Mouse (Mus musculus) embryonic facial prominence, embryonic 13.5 days (tissue): ENCODE measurements around the gene Acin1. TPM values are rescaled to one million over a fixed set of nuclear protein-coding genes. Genes with fewer than 3 reads are reported as not detected.

Source experiments
- ATAC-seq: fragments of 200-750 bp; cut with Nextera tagmentation; 2 replicates; pipeline ENCODE4 v1.8.0; 2017; ENCODE audit warnings: low read depth; ENCODE audit not compliant: insufficient number of reproducible peaks, insufficient read depth, low FRiP score, low TSS enrichment
- H3K27ac ChIP-seq: fragments of 300-500 bp; sonication (generic); 2 replicates; pipeline ENCODE4 v1.5.1; 2015; ENCODE audit warnings: moderate library complexity, mild to moderate bottlenecking, inconsistent platforms
- H3K27me3 ChIP-seq: fragments of 300-500 bp; sonication (generic); 2 replicates; pipeline ENCODE4 v1.6.1; 2015; ENCODE audit warnings: mild to moderate bottlenecking, inconsistent platforms
- H3K36me3 ChIP-seq: fragments of 300-500 bp; sonication (generic); 2 replicates; pipeline ENCODE4 v1.6.1; 2015; ENCODE audit warnings: mild to moderate bottlenecking, inconsistent platforms
- H3K4me1 ChIP-seq: fragments of 300-500 bp; sonication (generic); 2 replicates; pipeline ENCODE4 v1.6.1; 2015; ENCODE audit warnings: inconsistent platforms
- H3K4me2 ChIP-seq: fragments of 300-500 bp; sonication (generic); 2 replicates; pipeline ENCODE4 v1.6.1; 2015; ENCODE audit warnings: moderate library complexity, mild to moderate bottlenecking, inconsistent platforms
- H3K4me3 ChIP-seq: fragments of 300-500 bp; sonication (generic); 2 replicates; pipeline ENCODE4 v1.5.1; 2015; ENCODE audit warnings: mild to moderate bottlenecking, inconsistent platforms
- H3K9ac ChIP-seq: fragments of 300-500 bp; sonication (generic); 2 replicates; pipeline ENCODE4 v1.6.1; 2015; ENCODE audit warnings: mild to moderate bottlenecking, inconsistent platforms
- H3K9me3 ChIP-seq: fragments of 300-500 bp; sonication (generic); 2 replicates; pipeline ENCODE4 v1.6.1; 2016; ENCODE audit warnings: inconsistent platforms
- whole genome bisulfite sequencing: fragments of 180-500 bp; shearing (Covaris S2); methylation state at CpG from one replicate; pipeline ENCODE4 v1.1.7; 2015; ENCODE audit warnings: mixed read lengths; 5-methylcytosine and 5-hydroxymethylcytosine counted together
- polyA plus RNA-seq: library from polyadenylated mRNA; unstranded; fragments of >200 nt; fragmentation: Nextera tagmentation; extraction: Ambion mirVana; gene quantifications from 2 replicates; pipeline ENCODE4 v1.2.1, GENCODE M21; 2015

Acin1 gene
- polyA plus RNA-seq, 1 experiment from 2014 or later, result 169 TPM

DNA sequence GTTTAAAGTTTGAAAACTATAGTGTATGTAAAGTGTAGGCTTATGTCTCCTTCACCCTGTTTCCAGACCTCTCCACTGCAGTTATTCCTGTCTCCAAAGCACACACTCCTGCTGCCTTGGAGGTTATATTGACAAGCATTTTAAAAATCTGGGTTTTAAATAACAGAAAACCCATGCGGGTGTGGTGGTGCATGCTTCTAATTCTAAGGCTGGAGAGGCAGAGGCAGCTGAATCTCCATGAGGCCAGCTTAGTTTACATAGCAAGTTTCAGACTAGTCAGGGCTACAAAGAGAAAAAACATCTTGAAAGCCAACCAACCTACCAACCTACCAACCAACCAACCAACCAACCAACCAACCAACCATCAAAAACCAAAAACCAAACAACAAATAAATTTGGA lies 28.7 kb upstream of the Acin1 start:
- Histone ChIP-seq H3K9ac (no peak overlapping the region), H3K36me3 (no peaks in the 10 kb centered on the region)

GRCm38 (mm10) chr14:54714617-54715081 lies 27.9 kb upstream of the Acin1 start:
- H3K9ac ChIP-seq, result 0 out of 2 replicates have a peak overlapping the region, but pooled peaks have one; percentile 17
- no peaks in the 10 kb centered on the region for H3K9me3 ChIP-seq
- 2% methylated on average over 15 of the region's 15 CpGs for WGBS
- H3K4me1 ChIP-seq, result peaks cover 10% of the 10 kb centered on the region
- peak overlapping the region; percentile 61 for H3K4me2 ChIP-seq
- no peak for ATAC-seq
- no peaks in the 10 kb centered on the region for H3K36me3 ChIP-seq
- no peak overlapping the region for H3K27ac ChIP-seq
- H3K4me3 ChIP-seq, result peak overlapping the region; percentile 37
- peaks cover 6% of the 10 kb centered on the region; the same call in 1 of the 2 replicates for H3K27me3 ChIP-seq

More for the DNA sequence above, 28.7 kb upstream of the Acin1 start:
- H3K4me2 ChIP-seq, result no peak overlapping the region
- no peak overlapping the region for H3K4me3 ChIP-seq
- H3K4me1 ChIP-seq, result peaks cover 10% of the 10 kb centered on the region
- WGBS, result 65% methylated on average over 1 of the region's 1 CpGs
- H3K27ac ChIP-seq, result no peak overlapping the region
- no peaks in the 10 kb centered on the region for H3K9me3 ChIP-seq
- no peak for ATAC-seq
- H3K27me3 ChIP-seq, result peaks cover 6% of the 10 kb centered on the region; the same call in 1 of the 2 replicates

DNA sequence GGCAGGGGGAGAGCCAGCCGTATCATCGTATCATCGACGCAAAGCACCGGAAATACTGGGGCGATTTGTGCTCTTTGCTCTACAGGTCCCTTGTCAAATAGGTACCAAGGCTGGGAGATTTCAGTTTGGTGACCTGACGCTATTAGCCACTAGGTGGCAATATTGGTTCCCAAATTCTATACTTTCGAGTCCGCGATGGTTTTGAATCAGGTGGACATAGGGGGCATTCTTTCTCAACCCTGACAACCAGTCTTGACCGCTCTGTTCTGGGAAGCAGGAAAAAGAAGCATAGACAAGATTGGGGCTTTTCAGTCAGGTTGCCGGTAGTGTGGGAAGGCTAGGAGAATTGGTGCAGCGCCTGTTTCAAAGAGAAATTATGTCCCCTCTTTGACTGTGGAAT lies 27.4 kb upstream of the Acin1 start:
- Histone ChIP-seq H3K4me1 (peaks cover 10% of the 10 kb centered on the region), H3K9me3 (no peaks in the 10 kb centered on the region), H3K27ac (no peak overlapping the region), H3K4me2 (peak overlapping the region; percentile 61), H3K4me3 (peak overlapping the region; percentile 37), H3K9ac (no peak overlapping the region), H3K27me3 (peaks cover 6% of the 10 kb centered on the region; the same call in 1 of the 2 replicates), H3K36me3 (no peaks in the 10 kb centered on the region)
- ATAC-seq, result no peak
- WGBS, result under 1% methylated on average over 13 of the region's 13 CpGs

DNA sequence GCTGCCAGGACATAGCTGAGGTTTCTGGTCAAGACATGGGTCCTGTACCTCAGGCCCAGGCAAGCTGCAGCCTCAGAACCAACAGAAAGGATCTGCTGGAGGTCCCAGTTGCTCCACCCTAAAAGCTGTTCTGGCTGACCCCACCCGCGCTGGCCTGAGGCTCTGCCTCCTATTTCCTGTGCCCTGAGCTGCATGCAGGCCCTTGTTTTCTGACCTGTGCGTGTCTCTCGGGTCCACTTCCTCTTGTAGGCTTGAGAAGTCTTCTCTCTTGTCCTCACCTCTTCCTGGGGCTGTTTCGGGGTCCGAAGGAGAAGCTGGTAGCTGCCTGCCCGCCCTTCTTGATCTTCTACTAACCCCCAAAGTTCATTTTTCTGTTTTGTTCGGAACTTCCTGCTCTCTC lies 26.1 kb upstream of the Acin1 start:
- Histone ChIP-seq H3K4me2 (no peak overlapping the region), H3K36me3 (no peaks in the 10 kb centered on the region), H3K4me3 (no peak overlapping the region), H3K9me3 (no peaks in the 10 kb centered on the region), H3K9ac (no peak overlapping the region), H3K27ac (no peak overlapping the region), H3K27me3 (peaks cover 6% of the 10 kb centered on the region; the same call in 1 of the 2 replicates), H3K4me1 (peaks cover 10% of the 10 kb centered on the region)
- 57% methylated on average over 8 of the region's 8 CpGs for WGBS
- ATAC-seq, result no peak

GRCm38 (mm10) chr14:54712074-54712473 lies 25.3 kb upstream of the Acin1 start, which contains the start of gene Cebpe:
TSS of gene Cebpe (minus strand) at chr14:54712174.
- H3K36me3 ChIP-seq, result no peaks in the 10 kb centered on the region
- H3K27ac ChIP-seq, result no peak within 1 kb of the TSS
- peaks cover 10% of the 10 kb centered on the region for H3K4me1 ChIP-seq
- H3K4me2 ChIP-seq, result no peak within 1 kb of the TSS
- peaks cover 6% of the 10 kb centered on the region; the same call in 1 of the 2 replicates for H3K27me3 ChIP-seq
- no peak for ATAC-seq
- 87% methylated on average over 7 of the region's 7 CpGs for WGBS
- no peaks in the 10 kb centered on the region for H3K9me3 ChIP-seq
- no peak within 1 kb of the TSS for H3K4me3 ChIP-seq
- H3K9ac ChIP-seq, result no peak within 1 kb of the TSS

GRCm38 (mm10) chr14:54709054-54709453 lies 22.3 kb upstream of the Acin1 start:
- Histone ChIP-seq H3K27ac (no peak overlapping the region), H3K36me3 (no peaks in the 10 kb centered on the region)

DNA sequence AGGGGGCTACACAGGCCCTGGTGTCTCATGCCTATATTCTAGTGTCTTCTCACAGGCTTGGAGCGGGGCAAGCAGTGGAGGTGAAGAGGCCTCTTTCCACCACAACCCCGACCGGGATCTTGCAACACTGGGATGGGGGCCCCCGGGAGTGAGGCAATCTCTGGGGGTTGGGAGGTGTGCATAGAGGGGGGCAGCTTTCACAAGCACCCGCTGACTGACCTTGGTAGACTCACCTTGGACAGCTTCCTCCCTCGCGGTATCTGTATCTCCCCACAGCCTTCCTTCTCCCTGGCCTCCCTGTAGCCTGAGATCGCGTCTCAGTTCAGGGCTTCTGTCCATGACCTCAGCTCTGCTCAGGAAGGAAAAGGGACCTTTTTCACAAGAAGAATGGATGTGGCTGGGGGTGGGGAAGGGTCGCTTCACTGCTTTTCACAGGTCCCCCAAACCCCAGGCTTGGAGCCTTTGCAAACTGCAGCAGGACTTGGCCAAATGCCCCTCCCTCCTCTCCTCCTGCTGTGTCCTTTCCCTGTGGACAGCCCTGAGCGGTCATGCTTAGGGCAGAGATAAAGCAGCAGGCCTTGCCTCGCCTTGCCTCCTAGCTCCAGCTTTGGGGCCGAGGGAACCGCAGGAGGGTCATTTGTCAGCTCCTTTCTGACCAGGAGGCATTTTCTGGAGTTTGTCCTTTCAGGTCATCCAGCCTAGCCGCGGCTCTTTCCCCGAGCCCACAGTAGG lies 20.0 kb upstream of the Acin1 start:
- Histone ChIP-seq H3K27ac (0 out of 2 replicates have a peak overlapping the region, but pooled peaks have one; percentile 3), H3K4me2 (no peak overlapping the region), H3K9me3 (no peaks in the 10 kb centered on the region), H3K4me3 (no peak overlapping the region), H3K4me1 (no peaks in the 10 kb centered on the region), H3K9ac (no peak overlapping the region), H3K36me3 (no peaks in the 10 kb centered on the region), H3K27me3 (peaks cover 13% of the 10 kb centered on the region)
- 60% methylated on average over 16 of the region's 17 CpGs for WGBS
- ATAC-seq, result no peak

More at GRCm38 (mm10) chr14:54709054-54709453, 22.3 kb upstream of the Acin1 start:
- Histone ChIP-seq H3K27me3 (no peaks in the 10 kb centered on the region), H3K9ac (no peak overlapping the region), H3K4me3 (no peak overlapping the region), H3K9me3 (no peaks in the 10 kb centered on the region), H3K4me1 (0 out of 2 replicates have a peak, but pooled peaks cover 3% of the 10 kb centered on the region), H3K4me2 (no peak overlapping the region)
- whole genome bisulfite sequencing, result 82% methylated on average over 9 of the region's 9 CpGs
- ATAC-seq, result no peak

- Histone ChIP-seq H3K36me3 (no peaks in the 10 kb centered on the region), H3K4me2 (no peak overlapping the region), H3K9ac (no peak overlapping the region), H3K9me3 (no peaks in the 10 kb centered on the region), H3K27me3 (peaks cover 13% of the 10 kb centered on the region), H3K27ac (no peak overlapping the region), H3K4me1 (no peaks in the 10 kb centered on the region), H3K4me3 (no peak overlapping the region)
- no peak for ATAC-seq
- WGBS, result 60% methylated on average over 5 of the region's 5 CpGs
Observed at GRCm38 (mm10) chr14:54705844-54706243, 19.1 kb upstream of the Acin1 start.

DNA sequence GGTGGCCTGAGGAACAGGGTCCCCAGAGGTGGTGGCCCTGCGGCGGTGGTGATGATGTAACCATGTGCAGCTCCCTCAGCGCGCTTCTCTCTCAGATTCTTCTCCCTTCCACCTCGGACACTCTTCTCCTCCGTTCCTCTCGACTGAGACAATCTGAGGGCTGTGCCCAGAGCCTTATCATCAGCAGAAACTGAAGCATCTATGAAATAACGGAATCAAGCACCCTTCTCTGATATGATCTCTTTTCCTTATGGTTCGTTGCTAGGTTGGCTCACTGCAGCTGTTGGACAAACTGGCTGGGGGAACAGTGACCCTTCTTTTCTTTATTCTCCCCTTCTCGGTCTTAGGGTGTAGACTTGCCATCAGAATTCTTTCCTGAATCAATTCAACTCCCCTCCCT lies 16.5 kb upstream of the Acin1 start:
- Histone ChIP-seq H3K4me2 (no peak overlapping the region), H3K27me3 (peaks cover 13% of the 10 kb centered on the region), H3K4me3 (no peak overlapping the region), H3K9ac (peak overlapping the region; percentile 23; the same call in 1 of the 2 replicates), H3K36me3 (no peaks in the 10 kb centered on the region), H3K9me3 (no peaks in the 10 kb centered on the region), H3K27ac (no peak overlapping the region), H3K4me1 (no peaks in the 10 kb centered on the region)
- 56% methylated on average over 10 of the region's 10 CpGs for WGBS
- no peak for ATAC-seq

- Histone ChIP-seq H3K4me3 (no peak overlapping the region), H3K4me1 (no peaks in the 10 kb centered on the region), H3K9me3 (no peaks in the 10 kb centered on the region), H3K9ac (no peak overlapping the region), H3K36me3 (no peaks in the 10 kb centered on the region), H3K4me2 (no peak overlapping the region), H3K27ac (no peak overlapping the region), H3K27me3 (peaks cover 13% of the 10 kb centered on the region)
- 9% methylated on average over 6 of the region's 6 CpGs for WGBS
- ATAC-seq, result no peak
Observed at GRCm38 (mm10) chr14:54701298-54701697, 14.6 kb upstream of the Acin1 start.

DNA sequence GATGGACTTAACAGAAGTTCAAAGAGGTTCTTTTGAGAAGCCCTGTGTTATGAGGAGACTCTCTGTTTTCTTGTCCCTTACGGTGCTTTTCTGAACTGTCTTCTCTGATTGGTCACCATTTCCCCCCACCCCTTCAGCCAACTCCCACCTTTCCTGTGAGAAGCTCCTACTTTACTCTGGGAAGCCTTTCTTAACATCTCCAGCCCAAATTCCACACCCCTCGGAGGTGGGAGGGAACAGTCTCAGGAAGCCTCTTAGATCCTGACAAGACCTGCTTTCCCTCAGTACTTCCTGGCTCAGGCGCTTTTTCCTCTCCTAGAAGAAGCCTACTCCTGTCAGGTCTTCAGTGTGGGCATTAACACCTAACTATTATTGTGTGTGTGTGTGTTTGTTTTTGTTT lies 12.9 kb upstream of the Acin1 start:
- H3K9ac ChIP-seq, result no peak overlapping the region
- ATAC-seq, result no peak
- H3K4me2 ChIP-seq, result no peak overlapping the region
- H3K36me3 ChIP-seq, result no peaks in the 10 kb centered on the region
- no peak overlapping the region for H3K27ac ChIP-seq
- peaks cover 13% of the 10 kb centered on the region for H3K27me3 ChIP-seq
- no peaks in the 10 kb centered on the region for H3K9me3 ChIP-seq
- H3K4me3 ChIP-seq, result no peak overlapping the region
- 54% methylated on average over 3 of the region's 3 CpGs for WGBS
- no peaks in the 10 kb centered on the region for H3K4me1 ChIP-seq

- ATAC-seq, result no peak
- H3K36me3 ChIP-seq, result peaks cover 3% of the 10 kb centered on the region; the same call in 1 of the 2 replicates
- no peak within 1 kb of the TSS for H3K4me2 ChIP-seq
- no peak within 1 kb of the TSS for H3K4me3 ChIP-seq
- H3K9ac ChIP-seq, result no peak within 1 kb of the TSS
- H3K27ac ChIP-seq, result no peak within 1 kb of the TSS
- no peaks in the 10 kb centered on the region for H3K9me3 ChIP-seq
- H3K27me3 ChIP-seq, result peaks cover 13% of the 10 kb centered on the region
- WGBS, result 81% methylated on average over 4 of the region's 4 CpGs
- no peaks in the 10 kb centered on the region for H3K4me1 ChIP-seq
Observed at GRCm38 (mm10) chr14:54698733-54699132, 12.0 kb upstream of the Acin1 start, which contains the start of gene Gm29776. TSS of gene Gm29776 (minus strand) at chr14:54698833.
